In the genomic region with DNA sequence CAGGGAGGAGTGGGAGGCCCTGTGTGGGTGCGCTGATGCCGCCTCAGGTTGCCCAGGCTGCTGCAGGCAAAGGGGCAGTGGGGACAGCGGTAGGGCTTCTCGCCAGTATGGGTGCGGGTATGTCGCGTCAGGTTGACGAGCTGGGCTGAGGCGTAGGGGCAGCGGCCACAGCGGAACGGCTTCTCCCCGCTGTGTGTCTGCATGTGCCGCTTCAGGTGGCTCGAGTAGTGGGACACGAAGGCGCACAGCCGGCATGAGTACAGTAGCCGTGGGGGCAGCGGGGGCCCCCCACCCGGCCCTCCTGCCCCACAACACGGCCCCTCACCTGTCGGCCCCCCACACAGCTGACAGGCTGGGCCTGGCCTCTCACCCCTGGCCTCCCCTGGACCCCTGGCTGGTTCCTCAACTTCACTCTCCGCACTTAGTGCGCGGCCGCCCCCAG, we compare ENCODE assay signal across 8 mouse cellular contexts. TPM values are rescaled to one million over a fixed set of nuclear protein-coding genes. Genes with fewer than 3 reads are reported as not detected.
DNase-seq lines count a peak whose midpoint lies in the region; ATAC-seq and TF ChIP-seq lines count a peak whose summit lies in the region.

No protein-coding gene starts in this region.

- no peak overlapping the region for H3K27ac ChIP-seq in heart, embryonic 14.5 days (replicated peaks in 1 of 2; ENCODE audit: control insufficient read depth in 1 of 2, insufficient read depth in 1 of 2, low read depth in 2 of 2, low read length in 2 of 2)
- H3K27ac ChIP-seq in embryonic facial prominence, embryonic 15.5 days (replicated peaks) = no peak overlapping the region

- no peak for ATAC-seq in heart, embryonic 14.5 days (ENCODE audit: insufficient number of reproducible peaks, insufficient read depth, low FRiP score, low read depth)
- no peak for ATAC-seq in G1E (ENCODE audit: extremely low read depth, insufficient number of reproducible peaks, low FRiP score, poor library complexity, severe bottlenecking)
- no peak for ATAC-seq in embryonic facial prominence, embryonic 15.5 days (ENCODE audit: insufficient number of reproducible peaks, low FRiP score, low TSS enrichment, low read depth)
- no peak for ATAC-seq in megakaryocyte-erythroid progenitor cell, adult 5-6 weeks (replicated peaks; ENCODE audit: low FRiP score, low TSS enrichment, poor library complexity, severe bottlenecking)
- ATAC-seq in erythroblast, adult 5-6 weeks (replicated peaks; ENCODE audit: low FRiP score, poor library complexity, severe bottlenecking) = no peak

- no peak for DNase-seq in heart, postnatal 4 days
- DNase-seq in G1E (ENCODE audit: low spot score) (no peak), liver (peak; percentile 34)
- DNase-seq in gastrocnemius, postnatal 4 days (ENCODE audit: low spot score in 2 of 2) = no peak

- H3K9ac ChIP-seq in heart, embryonic 14.5 days (ENCODE audit: low read length) = no peak overlapping the region; the same call in 1 of the 2 replicates
- H3K9ac ChIP-seq in embryonic facial prominence, embryonic 15.5 days = no peak overlapping the region

- no peak for TF ChIP-seq CTCF in G1E (IDR thresholded peaks at IDR 0.05; ENCODE audit: low read depth, low read length)

- H3K4me3 ChIP-seq in heart, embryonic 14.5 days (ENCODE audit: control insufficient read depth in 1 of 2, insufficient read depth in 1 of 2, low read depth in 1 of 2, low read length in 2 of 2) = no peak overlapping the region; a peak in 1 of 4 replicates
- H3K4me3 ChIP-seq in G1E (ENCODE audit: low read depth, low read length) = peak overlapping the region; percentile 65
- peak overlapping the region; percentile 90 for H3K4me3 ChIP-seq in embryonic facial prominence, embryonic 15.5 days (replicated peaks)

- 0 out of 2 replicates have a peak overlapping the region, but pooled peaks have one; percentile 90 for H3K4me2 ChIP-seq in heart, embryonic 14.5 days (ENCODE audit: low read length)
- H3K4me2 ChIP-seq in embryonic facial prominence, embryonic 15.5 days (replicated peaks) = 0 out of 2 replicates have a peak overlapping the region, but pooled peaks have one; percentile 79

- whole genome bisulfite sequencing in heart, embryonic 14.5 days = 88% methylated on average over 27 of the region's 27 CpGs
- 89% methylated on average over 27 of the region's 27 CpGs for WGBS in embryonic facial prominence, embryonic 15.5 days

- peaks cover 6% of the 10 kb centered on the region for H3K9me3 ChIP-seq in heart, embryonic 14.5 days (ENCODE audit: control insufficient read depth, low read length)
- H3K9me3 ChIP-seq in G1E (replicated peaks) = no peaks in the 10 kb centered on the region
- peaks cover 4% of the 10 kb centered on the region; the same call in 1 of the 2 replicates for H3K9me3 ChIP-seq in embryonic facial prominence, embryonic 15.5 days (replicated peaks)

- peaks cover 5 to 15% of the 10 kb centered on the region in 2 experiments; a peak in 2 of 4 replicates for H3K4me1 ChIP-seq in heart, embryonic 14.5 days (ENCODE audit: control insufficient read depth in 2 of 2, insufficient read depth in 2 of 2, low read length in 2 of 2)
- peaks cover 76% of the 10 kb centered on the region for H3K4me1 ChIP-seq in G1E (ENCODE audit: insufficient read depth, low read depth, low read length)
- peaks cover 21% of the 10 kb centered on the region for H3K4me1 ChIP-seq in embryonic facial prominence, embryonic 15.5 days

- no peaks in the 10 kb centered on the region for H3K27me3 ChIP-seq in heart, embryonic 14.5 days (ENCODE audit: control insufficient read depth, insufficient read depth, low read length)
- H3K27me3 ChIP-seq in G1E (ENCODE audit: insufficient read depth, low read length) = no peaks in the 10 kb centered on the region
- H3K27me3 ChIP-seq in embryonic facial prominence, embryonic 15.5 days = no peaks in the 10 kb centered on the region

- H3K36me3 ChIP-seq in heart, embryonic 14.5 days (ENCODE audit: control insufficient read depth, insufficient read depth, low read length) = peaks cover 84% of the 10 kb centered on the region
- H3K36me3 ChIP-seq in G1E (replicated peaks) = peaks cover 91% of the 10 kb centered on the region
- H3K36me3 ChIP-seq in embryonic facial prominence, embryonic 15.5 days = peaks cover 79% of the 10 kb centered on the region

RNA-seq across cellular contexts. Expression of gene Zfp513, which starts 1.8 kb away (rescaled TPM):
- polyA plus RNA-seq in heart, embryonic 14.5 days (2014; fragmentation: Nextera tagmentation; extraction: Ambion mirVana) = 3.3 and 4.3 TPM in 2 replicates
- 10 to 100 TPM; 13.7 to 14.4 TPM for total RNA-seq in heart, postnatal 4 days (2021)
- total RNA-seq in G1E (2014; fragmentation: Nextera tagmentation) = 9.4 and 12.2 TPM in 2 replicates
- total RNA-seq in G1E (2017) = 7.0 and 7.6 TPM in 2 replicates
- 35.7 and 48.2 TPM in 2 replicates for polyA plus RNA-seq in G1E (2012)
- polyA plus RNA-seq in embryonic facial prominence, embryonic 15.5 days (2015; fragmentation: Nextera tagmentation; extraction: Ambion mirVana) = 12.2 and 12.5 TPM in 2 replicates
- 5.3 and 5.5 TPM in 2 replicates for total RNA-seq in megakaryocyte-erythroid progenitor cell, adult 5-6 weeks (2014; fragmentation: Nextera tagmentation)
- 3.2 and 5.6 TPM in 2 replicates for total RNA-seq in megakaryocyte-erythroid progenitor cell, adult 5-6 weeks (2017)
- 2.3 and 4.8 TPM in 2 replicates for total RNA-seq in erythroblast, adult 5-6 weeks (2015; ENCODE audit: low replicate concordance)
- 5.5 and 5.9 TPM in 2 replicates for total RNA-seq in erythroblast, adult 5-6 weeks (2017; ENCODE audit: low replicate concordance)
- 10 to 100 TPM; 12.2 to 13.0 TPM for total RNA-seq in gastrocnemius, postnatal 4 days (2021)

RNA-seq across cellular contexts. Expression of gene Eif2b4, which starts 7.1 kb away (rescaled TPM):
- polyA plus RNA-seq in heart, embryonic 14.5 days (2014; fragmentation: Nextera tagmentation; extraction: Ambion mirVana) = 50.7 and 52.5 TPM in 2 replicates
- 10 to 100 TPM; 38.6 to 39.4 TPM for total RNA-seq in heart, postnatal 4 days (2021)
- total RNA-seq in G1E (2014; fragmentation: Nextera tagmentation) = 43.3 and 104 TPM in 2 replicates
- total RNA-seq in G1E (2017) = 43.6 and 49.3 TPM in 2 replicates
- polyA plus RNA-seq in G1E (2012) = 139 and 201 TPM in 2 replicates
- 74.4 and 74.7 TPM in 2 replicates for polyA plus RNA-seq in embryonic facial prominence, embryonic 15.5 days (2015; fragmentation: Nextera tagmentation; extraction: Ambion mirVana)
- total RNA-seq in megakaryocyte-erythroid progenitor cell, adult 5-6 weeks (2014; fragmentation: Nextera tagmentation) = 116 and 148 TPM in 2 replicates
- total RNA-seq in megakaryocyte-erythroid progenitor cell, adult 5-6 weeks (2017) = 40.0 and 59.0 TPM in 2 replicates
- total RNA-seq in erythroblast, adult 5-6 weeks (2015; ENCODE audit: low replicate concordance) = 9.8 and 42.1 TPM in 2 replicates
- 13.5 and 18.7 TPM in 2 replicates for total RNA-seq in erythroblast, adult 5-6 weeks (2017; ENCODE audit: low replicate concordance)
- total RNA-seq in gastrocnemius, postnatal 4 days (2021) = 10 to 100 TPM; 33.1 to 42.9 TPM

RNA-seq across cellular contexts. Expression of gene Snx17, which starts 7.3 kb away (rescaled TPM):
- 118 and 120 TPM in 2 replicates for polyA plus RNA-seq in heart, embryonic 14.5 days (2014; fragmentation: Nextera tagmentation; extraction: Ambion mirVana)
- total RNA-seq in heart, postnatal 4 days (2021) = 10 to 100 TPM; 88.3 to 88.7 TPM
- total RNA-seq in G1E (2014; fragmentation: Nextera tagmentation) = 35.3 and 42.8 TPM in 2 replicates
- 56.5 and 65.1 TPM in 2 replicates for total RNA-seq in G1E (2017)
- polyA plus RNA-seq in G1E (2012) = 36.0 and 37.0 TPM in 2 replicates
- 138 and 150 TPM in 2 replicates for polyA plus RNA-seq in embryonic facial prominence, embryonic 15.5 days (2015; fragmentation: Nextera tagmentation; extraction: Ambion mirVana)
- total RNA-seq in megakaryocyte-erythroid progenitor cell, adult 5-6 weeks (2014; fragmentation: Nextera tagmentation) = 57.7 and 67.6 TPM in 2 replicates
- 38.9 and 48.5 TPM in 2 replicates for total RNA-seq in megakaryocyte-erythroid progenitor cell, adult 5-6 weeks (2017)
- total RNA-seq in erythroblast, adult 5-6 weeks (2015; ENCODE audit: low replicate concordance) = 2.9 and 17.1 TPM in 2 replicates
- 12.3 and 15.8 TPM in 2 replicates for total RNA-seq in erythroblast, adult 5-6 weeks (2017; ENCODE audit: low replicate concordance)
- total RNA-seq in gastrocnemius, postnatal 4 days (2021) = 10 to 100 TPM; 80.8 to 83.2 TPM

RNA-seq across cellular contexts. Expression of gene Ppm1g, which starts 20.1 kb away (rescaled TPM):
- 85.4 and 91.1 TPM in 2 replicates for polyA plus RNA-seq in heart, embryonic 14.5 days (2014; fragmentation: Nextera tagmentation; extraction: Ambion mirVana)
- 10 to 100 TPM; 94.7 to 97.0 TPM for total RNA-seq in heart, postnatal 4 days (2021)
- total RNA-seq in G1E (2014; fragmentation: Nextera tagmentation) (168 and 173 TPM in 2 replicates), G1E (2017) (158 and 176 TPM in 2 replicates)
- polyA plus RNA-seq in G1E (2012) = 297 and 362 TPM in 2 replicates
- 113 and 115 TPM in 2 replicates for polyA plus RNA-seq in embryonic facial prominence, embryonic 15.5 days (2015; fragmentation: Nextera tagmentation; extraction: Ambion mirVana)
- 295 and 300 TPM in 2 replicates for total RNA-seq in megakaryocyte-erythroid progenitor cell, adult 5-6 weeks (2014; fragmentation: Nextera tagmentation)
- total RNA-seq in megakaryocyte-erythroid progenitor cell, adult 5-6 weeks (2017) = 329 and 355 TPM in 2 replicates
- total RNA-seq in erythroblast, adult 5-6 weeks (2015; ENCODE audit: low replicate concordance) = 35.4 and 46.4 TPM in 2 replicates
- 67.5 and 132 TPM in 2 replicates for total RNA-seq in erythroblast, adult 5-6 weeks (2017; ENCODE audit: low replicate concordance)
- 10 to 100 TPM; 55.3 to 63.8 TPM for total RNA-seq in gastrocnemius, postnatal 4 days (2021)

RNA-seq across cellular contexts. Expression of gene Gtf3c2, which starts 20.4 kb away (rescaled TPM):
- polyA plus RNA-seq in heart, embryonic 14.5 days (2014; fragmentation: Nextera tagmentation; extraction: Ambion mirVana) = 39.9 and 42.6 TPM in 2 replicates
- 10 to 100 TPM; 47.3 to 55.7 TPM for total RNA-seq in heart, postnatal 4 days (2021)
- total RNA-seq in G1E (2014; fragmentation: Nextera tagmentation) (161 and 164 TPM in 2 replicates), G1E (2017) (51.1 and 65.1 TPM in 2 replicates)
- 57.0 and 88.3 TPM in 2 replicates for polyA plus RNA-seq in G1E (2012)
- 69.0 and 71.5 TPM in 2 replicates for polyA plus RNA-seq in embryonic facial prominence, embryonic 15.5 days (2015; fragmentation: Nextera tagmentation; extraction: Ambion mirVana)
- total RNA-seq in megakaryocyte-erythroid progenitor cell, adult 5-6 weeks (2014; fragmentation: Nextera tagmentation) = 112 and 159 TPM in 2 replicates
- total RNA-seq in megakaryocyte-erythroid progenitor cell, adult 5-6 weeks (2017) = 76.4 and 80.2 TPM in 2 replicates
- total RNA-seq in erythroblast, adult 5-6 weeks (2015; ENCODE audit: low replicate concordance) = 29.7 and 32.5 TPM in 2 replicates
- 24.8 and 30.7 TPM in 2 replicates for total RNA-seq in erythroblast, adult 5-6 weeks (2017; ENCODE audit: low replicate concordance)
- 10 to 100 TPM; 39.7 to 47.0 TPM for total RNA-seq in gastrocnemius, postnatal 4 days (2021)

Comparison
In these comparisons a context has a peak if more than half of its experiments do, and no peak if none do; other contexts are left out.
1. H3K4me3 ChIP-seq: peak in G1E (single experiment) and embryonic facial prominence, embryonic 15.5 days (single experiment); none in heart, embryonic 14.5 days (0 of 2).